In genomic region chr7:143612215-143612614, GRCm38 (mm10) we compare ENCODE assay signal across 13 mouse cellular contexts. TPM values are rescaled to one million over a fixed set of nuclear protein-coding genes. Genes with fewer than 3 reads are reported as not detected.
DNase-seq lines count a peak whose midpoint lies in the region; ATAC-seq and TF ChIP-seq lines count a peak whose summit lies in the region.
"Had no signal": no experiment of that assay in that cellular context is flagged by ENCODE, and none has a peak within 500 bp of the region (broad histone marks: within the 10 kb centered on the region; RNA-seq: fewer than 3 reads in every experiment).

No protein-coding gene starts in this region.

- DNase-seq in forebrain, embryonic 10.5 days (ENCODE audit: extremely low spot score, low spot score) = peak; percentile 16
- no peak for DNase-seq in lung, adult 2 months
- no peak for DNase-seq in lung, postnatal 4 days
- no peak for DNase-seq in G1E (ENCODE audit: low spot score)
- no peak for DNase-seq in adrenal gland, adult (ENCODE audit: inconsistent age in 2 of 2, low spot score in 1 of 2)
- DNase-seq in embryo, embryonic 11 days = no peak
- DNase-seq: cerebellum, postnatal 10 days; heart, postnatal 36 days; kidney, adult 8-10 months had no signal

- no peaks in the 10 kb centered on the region for H3K36me3 ChIP-seq in forebrain, embryonic 10.5 days (replicated peaks)
- no peaks in the 10 kb centered on the region for H3K36me3 ChIP-seq in forebrain, embryonic 13.5 days (ENCODE audit: poor library complexity, severe bottlenecking)
- H3K36me3 ChIP-seq in G1E (replicated peaks) = no peaks in the 10 kb centered on the region
- H3K36me3 ChIP-seq: neural tube, embryonic 12.5 days had no signal

- no peak overlapping the region for H3K4me2 ChIP-seq in forebrain, embryonic 13.5 days
- H3K4me2 ChIP-seq: neural tube, embryonic 12.5 days had no signal

- no peak for TF ChIP-seq POLR2A in lung, adult 2 months (IDR thresholded peaks at IDR 0.05; ENCODE audit: borderline replicate concordance, extremely low read depth, low read depth, low read length)

- ATAC-seq in forebrain, embryonic 13.5 days = no peak
- no peak for ATAC-seq in G1E (ENCODE audit: extremely low read depth, insufficient number of reproducible peaks, low FRiP score, poor library complexity, severe bottlenecking)
- peak; percentile 64 for ATAC-seq in megakaryocyte, adult 5-6 weeks (ENCODE audit: poor library complexity, severe bottlenecking)

- no peak overlapping the region for H3K4me3 ChIP-seq in forebrain, embryonic 10.5 days
- no peak overlapping the region for H3K4me3 ChIP-seq in forebrain, embryonic 13.5 days
- H3K4me3 ChIP-seq in lung, adult 2 months (replicated peaks; ENCODE audit: extremely low read depth, low read depth, low read length) = no peak overlapping the region
- H3K4me3 ChIP-seq in G1E (ENCODE audit: low read depth, low read length) = no peak overlapping the region
- H3K4me3 ChIP-seq: neural tube, embryonic 12.5 days had no signal

- peak; percentile 45; the same call in 1 of the 2 replicates for TF ChIP-seq CTCF in lung, adult 2 months (IDR thresholded peaks at IDR 0.05; ENCODE audit: insufficient read depth, low read length)
- TF ChIP-seq CTCF in G1E (IDR thresholded peaks at IDR 0.05; ENCODE audit: low read depth, low read length) = 0 out of 2 replicates have a peak, but pooled peaks have one; percentile 18

- H3K9ac ChIP-seq in forebrain, embryonic 13.5 days = no peak overlapping the region
- H3K9ac ChIP-seq: neural tube, embryonic 12.5 days had no signal

- H3K9me3 ChIP-seq in forebrain, embryonic 10.5 days = no peaks in the 10 kb centered on the region; the same call in 1 of the 2 replicates
- 0 out of 2 replicates have a peak, but pooled peaks cover 3% of the 10 kb centered on the region for H3K9me3 ChIP-seq in forebrain, embryonic 13.5 days (replicated peaks)
- no peaks in the 10 kb centered on the region for H3K9me3 ChIP-seq in G1E (replicated peaks)
- H3K9me3 ChIP-seq: neural tube, embryonic 12.5 days had no signal

- H3K27me3 ChIP-seq in forebrain, embryonic 10.5 days (ENCODE audit: poor library complexity, severe bottlenecking) = no peaks in the 10 kb centered on the region
- no peaks in the 10 kb centered on the region for H3K27me3 ChIP-seq in forebrain, embryonic 13.5 days
- peaks cover 35% of the 10 kb centered on the region for H3K27me3 ChIP-seq in G1E (ENCODE audit: insufficient read depth, low read length)
- H3K27me3 ChIP-seq: neural tube, embryonic 12.5 days had no signal

- WGBS in forebrain, embryonic 10.5 days = 59% methylated on average over 3 of the region's 3 CpGs
- 64% methylated on average over 3 of the region's 3 CpGs for WGBS in forebrain, embryonic 13.5 days
- WGBS in lung, adult 2 months = 67% methylated on average over 3 of the region's 3 CpGs

- H3K27ac ChIP-seq in forebrain, embryonic 10.5 days = no peak overlapping the region
- no peak overlapping the region for H3K27ac ChIP-seq in forebrain, embryonic 13.5 days
- H3K27ac ChIP-seq: macrophage; neural tube, embryonic 12.5 days had no signal

- no peaks in the 10 kb centered on the region for H3K4me1 ChIP-seq in forebrain, embryonic 10.5 days
- H3K4me1 ChIP-seq in forebrain, embryonic 13.5 days = no peaks in the 10 kb centered on the region
- H3K4me1 ChIP-seq in lung, adult 2 months (ENCODE audit: control insufficient read depth, insufficient read depth, low read length) = peaks cover 3% of the 10 kb centered on the region; the same call in 1 of the 2 replicates
- H3K4me1 ChIP-seq in G1E (ENCODE audit: insufficient read depth, low read depth, low read length) = no peaks in the 10 kb centered on the region
- H3K4me1 ChIP-seq: neural tube, embryonic 12.5 days had no signal

RNA-seq across cellular contexts. Expression of gene Cars, which starts 12.3 kb away (rescaled TPM):
- 87.3 and 93.9 TPM in 2 replicates for polyA plus RNA-seq in forebrain, embryonic 10.5 days (2016; fragmentation: Nextera tagmentation; extraction: Ambion mirVana)
- 64.4 and 73.7 TPM in 2 replicates for polyA plus RNA-seq in forebrain, embryonic 13.5 days (2015; fragmentation: Nextera tagmentation; extraction: Ambion mirVana)
- polyA plus RNA-seq in lung, adult 2 months (2012; rRNA removed) = 14.4 and 17.1 TPM in 2 replicates
- total RNA-seq in G1E (2014; fragmentation: Nextera tagmentation) (58.2 and 74.8 TPM in 2 replicates), G1E (2017) (41.3 and 54.5 TPM in 2 replicates)
- polyA plus RNA-seq in G1E (2012) = 46.4 and 80.5 TPM in 2 replicates
- 27.5 and 31.5 TPM in 2 replicates for total RNA-seq in megakaryocyte, adult 5-6 weeks (2015)
- total RNA-seq in megakaryocyte, adult 5-6 weeks (2017) = 39.8 and 45.1 TPM in 2 replicates

RNA-seq across cellular contexts. Expression of gene Tnfrsf26, which starts 16.3 kb away (rescaled TPM):
- 0.17 and 0.35 TPM in 2 replicates for polyA plus RNA-seq in forebrain, embryonic 10.5 days (2016; fragmentation: Nextera tagmentation; extraction: Ambion mirVana)
- 0.05 and 0.14 TPM in 2 replicates for polyA plus RNA-seq in forebrain, embryonic 13.5 days (2015; fragmentation: Nextera tagmentation; extraction: Ambion mirVana)
- polyA plus RNA-seq in lung, adult 2 months (2012; rRNA removed) = 0.76 and 1.8 TPM in 2 replicates
- 0.38 TPM in 1 of 2 replicates, not detected in the other for total RNA-seq in G1E (2014; fragmentation: Nextera tagmentation)
- 0.17 and 0.38 TPM in 2 replicates for total RNA-seq in G1E (2017)
- not detected in 2 replicates for polyA plus RNA-seq in G1E (2012)
- 5.7 and 8.4 TPM in 2 replicates for total RNA-seq in megakaryocyte, adult 5-6 weeks (2015)
- 4.5 and 5.4 TPM in 2 replicates for total RNA-seq in megakaryocyte, adult 5-6 weeks (2017)

RNA-seq across cellular contexts. Expression of gene Tnfrsf22, which starts 37.2 kb away (rescaled TPM):
- polyA plus RNA-seq in forebrain, embryonic 10.5 days (2016; fragmentation: Nextera tagmentation; extraction: Ambion mirVana) = 10.1 TPM in 2 replicates
- 5.3 and 5.5 TPM in 2 replicates for polyA plus RNA-seq in forebrain, embryonic 13.5 days (2015; fragmentation: Nextera tagmentation; extraction: Ambion mirVana)
- 5.7 and 6.5 TPM in 2 replicates for polyA plus RNA-seq in lung, adult 2 months (2012; rRNA removed)
- not detected in 2 replicates for total RNA-seq in G1E (2014; fragmentation: Nextera tagmentation)
- 0.11 and 0.12 TPM in 2 replicates for total RNA-seq in G1E (2017)
- not detected in 2 replicates for polyA plus RNA-seq in G1E (2012)
- total RNA-seq in megakaryocyte, adult 5-6 weeks (2015) = 2.1 and 3.5 TPM in 2 replicates
- 1.7 and 3.5 TPM in 2 replicates for total RNA-seq in megakaryocyte, adult 5-6 weeks (2017)
